Comparison of ENCODE assay signal across 9 mouse cellular contexts in genomic region chr5:91139446-91139873, GRCm38 (mm10). TPM values are rescaled to one million over a fixed set of nuclear protein-coding genes. Genes with fewer than 3 reads are reported as not detected.
DNase-seq lines count a peak whose midpoint lies in the region; ATAC-seq lines count a peak whose summit lies in the region.
"Had no signal": no experiment of that assay in that cellular context is flagged by ENCODE, and none has a peak within 500 bp of the region (broad histone marks: within the 10 kb centered on the region; RNA-seq: fewer than 3 reads in every experiment).

Gene Areg, plus strand, starts transcription at chr5:91139599.

- peak; percentile 67; the same call in 1 of the 2 replicates for ATAC-seq in heart, embryonic 11.5 days (replicated peaks; ENCODE audit: insufficient number of reproducible peaks, low FRiP score, low TSS enrichment)
- 0 out of 2 replicates have a peak, but pooled peaks have one; percentile 24 for ATAC-seq in limb, embryonic 15.5 days (ENCODE audit: insufficient number of reproducible peaks, low FRiP score, low TSS enrichment, low read depth)
- ATAC-seq in midbrain, embryonic 14.5 days (ENCODE audit: low FRiP score, low TSS enrichment), result peak; percentile 88
- peak; percentile 83 for ATAC-seq in stomach, embryonic 16.5 days (ENCODE audit: insufficient read depth, low FRiP score)

- H3K27me3 ChIP-seq in heart, embryonic 11.5 days (ENCODE audit: control insufficient read depth, insufficient read depth, low read length), result peaks cover 17% of the 10 kb centered on the region; the same call in 1 of the 2 replicates
- peaks cover 22% of the 10 kb centered on the region for H3K27me3 ChIP-seq in limb, embryonic 15.5 days
- H3K27me3 ChIP-seq in midbrain, embryonic 14.5 days (ENCODE audit: control insufficient read depth, insufficient read depth, low read length), result peaks cover 12% of the 10 kb centered on the region; the same call in 1 of the 2 replicates
- peaks cover 3% of the 10 kb centered on the region; the same call in 1 of the 2 replicates for H3K27me3 ChIP-seq in stomach, embryonic 16.5 days (ENCODE audit: control insufficient read depth, insufficient read depth, low read length)

- H3K9me3 ChIP-seq in heart, embryonic 11.5 days (replicated peaks; ENCODE audit: control insufficient read depth, low read length), result no peaks in the 10 kb centered on the region
- no peaks in the 10 kb centered on the region for H3K9me3 ChIP-seq in limb, embryonic 15.5 days
- H3K9me3 ChIP-seq in midbrain, embryonic 14.5 days (ENCODE audit: control insufficient read depth, low read length), result no peaks in the 10 kb centered on the region
- H3K9me3 ChIP-seq in stomach, embryonic 16.5 days (replicated peaks; ENCODE audit: control insufficient read depth, low read length), result no peaks in the 10 kb centered on the region

- H3K27ac ChIP-seq in heart, embryonic 11.5 days (ENCODE audit: low read depth, low read length), result no peak within 1 kb of the TSS
- H3K27ac ChIP-seq in limb, embryonic 15.5 days, result no peak within 1 kb of the TSS
- H3K27ac ChIP-seq in midbrain, embryonic 14.5 days (replicated peaks; ENCODE audit: low read depth, low read length), result no peak within 1 kb of the TSS
- no peak within 1 kb of the TSS for H3K27ac ChIP-seq in stomach, embryonic 16.5 days (ENCODE audit: low read length)
- H3K27ac ChIP-seq: macrophage had no signal

- no peaks in the 10 kb centered on the region for H3K36me3 ChIP-seq in heart, embryonic 11.5 days (ENCODE audit: control insufficient read depth, insufficient read depth, low read length)
- H3K36me3 ChIP-seq in limb, embryonic 15.5 days, result no peaks in the 10 kb centered on the region
- no peaks in the 10 kb centered on the region for H3K36me3 ChIP-seq in midbrain, embryonic 14.5 days (ENCODE audit: control insufficient read depth, insufficient read depth, low read length)
- no peaks in the 10 kb centered on the region for H3K36me3 ChIP-seq in stomach, embryonic 16.5 days (ENCODE audit: control insufficient read depth, insufficient read depth, low read length)

- H3K4me1 ChIP-seq in heart, embryonic 11.5 days (ENCODE audit: control insufficient read depth, insufficient read depth, low read length), result no peaks in the 10 kb centered on the region
- peaks cover 10% of the 10 kb centered on the region for H3K4me1 ChIP-seq in limb, embryonic 15.5 days
- H3K4me1 ChIP-seq in midbrain, embryonic 14.5 days (ENCODE audit: control insufficient read depth, insufficient read depth, low read length), result no peaks in the 10 kb centered on the region
- 0 out of 2 replicates have a peak, but pooled peaks cover 6% of the 10 kb centered on the region for H3K4me1 ChIP-seq in stomach, embryonic 16.5 days (ENCODE audit: control insufficient read depth, insufficient read depth, low read length)

- peak within 1 kb of the TSS; percentile 86 for H3K4me2 ChIP-seq in heart, embryonic 11.5 days
- H3K4me2 ChIP-seq in limb, embryonic 15.5 days, result peak within 1 kb of the TSS; percentile 94
- H3K4me2 ChIP-seq in midbrain, embryonic 14.5 days (ENCODE audit: low read length), result peak within 1 kb of the TSS; percentile 91
- H3K4me2 ChIP-seq in stomach, embryonic 16.5 days (ENCODE audit: low read depth, low read length), result peak within 1 kb of the TSS; percentile 78

- peak within 1 kb of the TSS; percentile 61 for H3K4me3 ChIP-seq in heart, embryonic 11.5 days (ENCODE audit: low read depth, low read length)
- peak within 1 kb of the TSS; percentile 53 for H3K4me3 ChIP-seq in limb, embryonic 15.5 days
- peak within 1 kb of the TSS; percentile 57 for H3K4me3 ChIP-seq in midbrain, embryonic 14.5 days (replicated peaks; ENCODE audit: low read depth, low read length)
- peak within 1 kb of the TSS; percentile 56 for H3K4me3 ChIP-seq in stomach, embryonic 16.5 days (replicated peaks; ENCODE audit: low read length)

- peak within 1 kb of the TSS; percentile 65; the same call in 1 of the 2 replicates for H3K9ac ChIP-seq in heart, embryonic 11.5 days (ENCODE audit: low read depth, low read length)
- H3K9ac ChIP-seq in limb, embryonic 15.5 days, result peak within 1 kb of the TSS; percentile 23; the same call in 1 of the 2 replicates
- peak within 1 kb of the TSS; percentile 44 for H3K9ac ChIP-seq in midbrain, embryonic 14.5 days (replicated peaks; ENCODE audit: low read length)
- H3K9ac ChIP-seq in stomach, embryonic 16.5 days (ENCODE audit: low read length), result peak within 1 kb of the TSS; percentile 68

- peak; percentile 6 to 25 for DNase-seq in cerebellum, adult 18-20 months
- DNase-seq in cerebellum, adult 11 months, result no peak
- DNase-seq in embryo, embryonic 9.5 days (ENCODE audit: extremely low spot score), result peak; percentile 62
- DNase-seq in kidney, adult 9 months, result peak; percentile 34
- DNase-seq in midbrain, embryonic 14.5 days, result peak; percentile 78

- WGBS in heart, embryonic 11.5 days (ENCODE audit: insufficient replicate concordance), result under 1% methylated on average over 40 of the region's 44 CpGs
- WGBS in limb, embryonic 15.5 days, result under 1% methylated on average over 44 of the region's 44 CpGs
- under 1% methylated on average over 44 of the region's 44 CpGs for WGBS in midbrain, embryonic 14.5 days
- under 1% methylated on average over 44 of the region's 44 CpGs for WGBS in stomach, embryonic 16.5 days

RNA-seq across cellular contexts. Expression of gene Areg, which starts in this region (rescaled TPM):
- polyA plus RNA-seq in heart, embryonic 11.5 days (2014; fragmentation: Nextera tagmentation; extraction: Ambion mirVana), result 0.37 TPM in 1 of 2 replicates, not detected in the other
- polyA plus RNA-seq in limb, embryonic 15.5 days (2015; fragmentation: Nextera tagmentation; extraction: Ambion mirVana), result 0.96 and 1.8 TPM in 2 replicates
- 0.30 TPM in 1 of 2 replicates, not detected in the other for polyA plus RNA-seq in midbrain, embryonic 14.5 days (2014; fragmentation: Nextera tagmentation; extraction: Ambion mirVana)
- 4.0 and 6.5 TPM in 2 replicates for polyA plus RNA-seq in stomach, embryonic 16.5 days (2015; fragmentation: Nextera tagmentation; extraction: Ambion mirVana)
- polyA plus RNA-seq: macrophage had no signal

Comparison
In these comparisons a context has a peak if more than half of its experiments do, and no peak if none do; other contexts are left out.
1. Peak in ATAC-seq, H3K4me3 ChIP-seq, H3K9ac ChIP-seq and H3K4me2 ChIP-seq in heart, embryonic 11.5 days; RNA of the gene not detected or under 1 TPM.
2. Peak in DNase-seq, ATAC-seq, H3K4me3 ChIP-seq, H3K9ac ChIP-seq and H3K4me2 ChIP-seq in midbrain, embryonic 14.5 days; RNA of the gene not detected or under 1 TPM.
3. ATAC-seq: peak in every context shown above with its lines; median percentile 88 in midbrain, embryonic 14.5 days; 83 in stomach, embryonic 16.5 days; 67 in heart, embryonic 11.5 days; 24 in limb, embryonic 15.5 days.